Mouse (Mus musculus): ENCODE results near the gene Gpr61.

- TF ChIP-seq CTCF (IDR thresholded peaks at IDR 0.05; ENCODE audit: insufficient read depth, low read length) (no peak), POLR2A (IDR thresholded peaks at IDR 0.05; ENCODE audit: borderline replicate concordance, extremely low read depth, low read depth, low read length) (no peak)
Observed at GRCm38 (mm10) chr3:108131216-108131615, 23.5 kb downstream of the Gpr61 start.

All from lung, adult 2 months (tissue).